Mouse (Mus musculus): Measurements from ENCODE around the gene Ttf2. TPM values are rescaled to one million over a fixed set of nuclear protein-coding genes. Genes with fewer than 3 reads are reported as not detected.

Gene Ttf2
- total RNA-seq, 4 experiments from 2014 or later = 2.9 to 4.4 (median 3.3) TPM

- DNase-seq (ENCODE audit: low spot score in 2 of 2) = no peak
These were observed 9.8 kb upstream of the Ttf2 start for GRCm38 (mm10) chr3:100979290-100979689.

DNA sequence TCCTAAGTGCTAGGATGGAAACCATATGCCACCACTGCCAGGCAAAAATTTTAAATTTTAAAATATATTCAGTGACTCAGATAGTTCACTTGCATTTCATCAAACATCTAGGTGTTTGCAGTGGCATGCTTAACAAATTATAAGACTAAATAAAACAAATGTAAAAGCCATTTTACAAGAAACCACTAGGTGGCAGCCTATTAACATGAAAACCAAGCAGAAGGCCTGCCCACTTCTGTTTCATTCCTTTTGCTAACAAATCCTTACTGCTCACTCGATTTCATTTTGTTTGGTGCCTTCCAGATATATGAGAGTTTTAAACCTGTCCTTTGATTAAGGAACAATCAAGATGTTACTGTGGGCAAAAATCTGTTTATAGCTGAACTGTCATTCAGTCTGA is 4.4 kb upstream of the Ttf2 start:
- no peak for DNase-seq (ENCODE audit: low spot score in 2 of 2)

- no peak for DNase-seq (ENCODE audit: low spot score in 2 of 2)
These were observed 5.5 kb downstream of the Ttf2 start for GRCm38 (mm10) chr3:100963849-100964542.

DNA sequence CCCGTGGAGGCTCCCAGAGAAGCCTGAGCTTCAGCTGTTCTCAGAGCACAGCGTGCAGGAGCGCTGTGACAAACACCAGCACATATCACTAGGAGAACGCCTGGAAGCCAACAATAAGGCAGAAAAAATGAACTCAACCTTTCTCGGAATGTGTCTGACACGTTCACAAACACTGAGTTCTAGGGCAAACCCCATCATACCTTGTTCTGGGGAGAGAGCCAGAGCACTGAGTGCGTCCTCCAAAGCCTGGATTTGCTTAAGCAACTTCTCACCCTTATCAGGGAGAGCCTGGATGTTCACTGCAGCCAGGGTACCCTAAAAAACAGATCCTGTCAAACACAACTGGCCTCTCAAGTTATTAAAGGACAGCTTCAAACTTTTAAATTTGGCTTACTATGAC is 8.0 kb downstream of the Ttf2 start:
- DNase-seq (ENCODE audit: low spot score in 2 of 2) = no peak

- DNase-seq (ENCODE audit: low spot score in 2 of 2) = no peak
These were observed 8.5 kb downstream of the Ttf2 start for GRCm38 (mm10) chr3:100961007-100961406.

- DNase-seq (ENCODE audit: low spot score in 2 of 2) = no peak
These were observed 14.8 kb downstream of the Ttf2 start for GRCm38 (mm10) chr3:100954616-100955015.

- no peak for DNase-seq (ENCODE audit: low spot score in 2 of 2)
These were observed 17.9 kb downstream of the Ttf2 start for GRCm38 (mm10) chr3:100951531-100951930.

DNA sequence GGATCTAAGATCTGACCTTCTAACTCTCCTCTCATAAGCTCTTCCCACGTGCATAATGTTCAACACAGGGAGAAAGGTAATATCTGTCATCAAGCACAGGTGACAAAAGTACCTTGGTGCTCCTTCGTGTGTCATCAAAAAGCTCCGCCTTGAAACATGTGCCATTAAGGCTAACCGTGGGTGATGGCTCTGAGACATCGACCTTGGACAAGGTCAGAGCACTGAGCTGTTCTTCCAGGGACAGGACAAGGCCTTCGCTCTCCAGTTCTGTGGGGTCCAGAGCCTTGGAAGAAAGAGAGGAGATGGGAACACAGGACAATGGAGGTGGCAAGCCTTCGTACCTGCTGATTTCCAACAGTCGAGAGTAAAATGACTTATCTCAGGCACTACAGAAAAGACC is 22.2 kb downstream of the Ttf2 start:
- no peak for DNase-seq (ENCODE audit: low spot score in 2 of 2)

DNA sequence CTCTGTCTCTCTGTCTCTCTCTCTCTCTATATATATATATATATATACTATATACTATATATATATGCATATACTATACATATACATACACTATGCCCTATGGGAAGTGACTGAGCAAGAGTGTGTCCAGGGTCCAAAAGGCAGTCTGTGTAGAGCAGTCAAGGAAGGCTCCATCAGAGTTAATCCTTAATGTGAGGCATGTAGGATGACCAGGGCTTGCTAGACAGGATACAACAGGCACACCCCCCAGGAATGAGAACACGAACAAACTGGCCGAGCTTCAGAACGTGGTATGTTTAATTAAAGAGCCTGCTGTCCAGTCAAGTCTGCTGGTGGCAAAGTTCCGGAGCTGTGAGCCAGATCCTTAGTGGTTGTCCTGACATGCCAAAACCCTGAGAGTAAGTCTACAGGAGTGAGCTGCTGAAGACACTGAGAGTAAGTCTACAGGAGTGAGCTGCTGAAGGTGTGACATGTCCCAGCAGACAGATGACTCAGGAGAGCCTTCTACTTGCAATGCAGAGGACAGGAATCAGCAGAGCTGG is 28.9 kb downstream of the Ttf2 start:
- no peak for DNase-seq (ENCODE audit: low spot score in 2 of 2)

- no peak for DNase-seq (ENCODE audit: low spot score in 2 of 2)
These were observed 31.3 kb downstream of the Ttf2 start for GRCm38 (mm10) chr3:100938211-100938610.

DNA sequence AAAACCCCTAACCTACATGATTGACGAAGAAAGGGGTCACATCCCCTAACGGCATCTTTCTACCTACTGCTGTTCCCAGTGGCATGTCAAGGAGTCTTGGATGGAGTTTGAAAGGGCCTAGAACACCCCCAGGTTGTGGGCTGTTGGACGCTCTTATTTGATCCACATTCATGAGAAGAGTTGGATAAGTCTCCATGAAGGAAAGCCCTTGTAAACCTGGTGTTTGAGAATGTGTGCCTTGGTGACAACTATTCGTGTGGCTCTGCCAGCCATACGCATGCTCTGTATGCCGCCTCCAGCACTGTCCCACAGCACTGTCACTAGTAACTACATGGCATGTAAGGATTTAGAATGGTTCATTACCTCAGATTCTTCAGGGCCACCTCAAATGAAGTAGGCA is 33.3 kb downstream of the Ttf2 start:
- no peak for DNase-seq (ENCODE audit: low spot score in 2 of 2)

- DNase-seq (ENCODE audit: low spot score in 2 of 2) = no peak
These were observed 33.9 kb downstream of the Ttf2 start for GRCm38 (mm10) chr3:100935521-100935920.

GRCm38 (mm10) chr3:100932077-100932944 is 37.2 kb downstream of the Ttf2 start:
- no peak for DNase-seq (ENCODE audit: low spot score in 2 of 2)

DNA sequence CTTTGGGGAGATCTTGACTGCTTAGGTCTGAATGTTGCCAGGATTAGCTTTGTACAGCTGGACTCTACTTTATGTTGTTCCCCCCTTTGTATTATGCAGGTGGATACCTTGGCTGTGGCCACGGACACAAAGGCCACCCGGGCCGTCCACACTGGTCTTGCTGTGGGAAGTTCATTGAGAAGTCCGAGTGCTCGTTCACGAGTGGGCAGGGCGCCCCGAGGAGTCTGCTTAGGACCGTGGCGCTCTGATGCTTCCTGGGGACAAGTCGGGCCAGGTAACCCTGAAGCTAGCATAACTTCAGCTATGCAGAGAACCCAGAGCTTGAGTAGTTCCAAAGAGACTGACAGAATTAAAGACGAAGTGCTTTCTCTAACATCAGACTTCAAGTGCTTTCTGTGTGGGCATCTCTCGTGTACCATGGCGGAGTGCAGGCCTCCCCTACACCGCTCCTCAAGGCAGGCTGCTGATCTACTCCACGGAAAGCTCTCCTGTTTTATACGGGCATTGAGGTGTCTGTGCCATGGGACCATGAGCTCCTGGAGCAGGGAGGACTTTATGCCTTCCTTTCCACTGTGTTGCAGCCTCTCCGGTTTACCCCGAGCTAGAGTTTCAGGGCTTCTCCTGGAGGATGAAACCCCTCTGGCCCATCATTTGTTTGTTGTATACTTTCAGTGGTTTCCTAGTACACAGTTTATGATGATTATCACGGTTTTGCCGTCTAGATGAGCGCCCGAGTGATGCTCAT is 38.0 kb downstream of the Ttf2 start:
- DNase-seq (ENCODE audit: low spot score in 2 of 2) = no peak

DNA sequence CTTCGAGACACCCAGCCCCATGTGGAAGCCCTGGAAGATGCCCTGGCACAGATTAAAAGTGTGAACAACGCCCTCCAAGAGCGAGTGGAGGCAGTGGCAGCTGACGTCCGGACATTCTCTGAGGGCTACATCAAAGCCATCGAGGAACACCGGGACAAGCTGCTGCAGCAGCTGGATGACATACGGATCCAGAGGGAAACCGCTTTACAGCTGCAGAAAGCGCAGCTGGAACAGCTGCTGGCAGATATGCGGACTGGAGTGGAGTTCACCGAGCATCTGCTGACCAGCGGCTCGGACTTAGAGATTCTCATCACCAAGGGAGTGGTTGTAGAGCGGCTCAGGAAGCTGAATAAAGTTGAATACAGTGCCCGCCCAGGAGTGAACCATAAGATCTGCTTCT is 44.3 kb downstream of the Ttf2 start:
- no peak for DNase-seq (ENCODE audit: low spot score in 2 of 2)

- no peak for DNase-seq (ENCODE audit: low spot score in 2 of 2)
These were observed 45.3 kb downstream of the Ttf2 start for GRCm38 (mm10) chr3:100924065-100924732.

DNA sequence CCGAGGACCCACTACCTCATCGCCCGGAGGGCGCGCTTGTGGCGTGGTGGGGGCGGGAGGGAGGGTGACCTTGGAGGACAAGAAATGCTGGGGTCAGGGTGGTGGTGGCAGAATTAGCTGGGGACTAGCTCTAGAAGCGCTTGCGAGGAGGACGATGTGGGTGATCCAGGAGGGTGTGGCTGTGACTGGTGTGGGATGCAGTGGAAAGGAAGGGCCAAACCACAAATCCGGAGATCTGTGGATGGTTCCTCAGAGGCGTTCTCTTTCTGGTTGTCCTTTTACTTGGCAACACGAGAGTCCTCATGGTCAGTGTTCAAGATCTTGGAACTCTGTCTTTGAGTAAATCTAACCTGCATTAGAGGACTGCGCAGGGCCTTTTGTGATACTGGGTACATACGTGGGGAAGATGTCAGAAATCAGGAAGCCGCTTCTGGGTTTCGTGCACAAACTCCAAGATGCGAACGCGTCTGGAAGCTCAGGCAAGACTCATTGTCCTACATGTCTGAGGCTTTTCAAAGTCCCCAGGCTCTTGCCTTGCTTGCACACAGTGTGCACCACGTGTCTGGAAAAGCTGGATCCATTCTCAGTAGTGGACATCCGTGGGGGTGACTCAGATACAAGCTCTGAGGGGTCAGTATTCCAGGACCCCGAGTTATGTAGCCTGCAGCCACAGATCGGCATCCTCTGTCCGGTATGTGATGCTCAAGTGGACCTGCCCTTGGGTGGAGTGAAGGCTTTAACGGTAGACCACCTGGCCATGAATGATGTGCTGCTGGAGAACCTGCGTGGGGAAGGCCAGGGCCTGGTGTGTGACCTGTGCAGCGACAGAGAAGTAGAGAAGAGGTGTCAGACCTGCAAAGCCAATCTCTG is 46.7 kb downstream of the Ttf2 start:
- no peak for DNase-seq (ENCODE audit: low spot score in 2 of 2)

- DNase-seq (ENCODE audit: low spot score in 2 of 2) = peak; percentile 98 to 99
These were observed 47.5 kb downstream of the Ttf2 start, which contains the start of gene Trim45 for GRCm38 (mm10) chr3:100921825-100922505. Trim45 (plus strand) TSS chr3:100922202.

DNA sequence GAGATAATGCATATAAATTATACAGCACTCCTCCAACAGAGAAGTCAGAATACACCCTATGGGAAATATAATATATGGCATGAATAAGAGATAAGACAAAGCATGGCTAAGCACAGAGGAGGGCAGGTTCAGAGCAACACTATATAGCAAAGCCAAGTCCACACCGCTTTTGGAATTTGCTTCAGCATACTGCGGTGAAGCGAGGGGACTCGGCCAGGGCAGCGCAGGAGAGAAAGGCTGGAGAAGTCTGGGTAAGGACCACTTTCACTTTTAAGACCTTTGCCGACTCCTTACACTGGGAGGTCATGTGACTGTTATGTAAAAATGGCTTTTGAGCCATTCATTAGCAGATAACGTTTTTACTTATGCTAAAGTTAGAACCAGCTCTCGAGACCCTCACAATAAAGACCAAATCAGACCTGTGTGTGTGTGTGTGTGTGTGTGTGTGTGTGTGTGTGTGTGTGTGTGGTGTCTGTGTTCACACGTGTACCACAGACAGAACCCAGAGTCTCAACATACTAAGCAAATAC is 48.8 kb downstream of the Ttf2 start:
- no peak for DNase-seq (ENCODE audit: low spot score in 2 of 2)

Data from gastrocnemius, adult 8-10 months (tissue).